Mouse (Mus musculus) neural tube, embryonic 13.5 days (tissue): ENCODE data around the gene Rdh7. TPM values are rescaled to one million over a fixed set of nuclear protein-coding genes. Genes with fewer than 3 reads are reported as not detected.
"Not testable (repeated sequence)": the region's sequence is repeated elsewhere in the genome, so short reads cannot be mapped to it uniquely, and the experiment has no call there.

Experiments
- ATAC-seq: fragments of 200-750 bp; cut with Nextera tagmentation; 2 replicates; pipeline ENCODE4 v1.8.0; 2017; ENCODE audit warnings: low read depth, mild to moderate bottlenecking, moderate TSS enrichment, moderate library complexity
- H3K27ac ChIP-seq: fragments of 300-500 bp; sonication (generic); replicated peaks from 2 replicates; pipeline ENCODE4 v1.5.1; 2015; ENCODE audit warnings: moderate library complexity, mild to moderate bottlenecking, inconsistent platforms
- H3K27me3 ChIP-seq: fragments of 300-500 bp; sonication (generic); 2 replicates; pipeline ENCODE4 v1.6.1; 2015; ENCODE audit warnings: mild to moderate bottlenecking, inconsistent platforms
- H3K36me3 ChIP-seq: fragments of 300-500 bp; sonication (generic); 2 replicates; pipeline ENCODE4 v1.6.1; 2015; ENCODE audit warnings: mild to moderate bottlenecking, inconsistent platforms
- H3K4me1 ChIP-seq: fragments of 300-500 bp; sonication (generic); replicated peaks from 2 replicates; pipeline ENCODE4 v1.6.1; 2015; ENCODE audit warnings: inconsistent platforms
- H3K4me2 ChIP-seq: fragments of 300-500 bp; sonication (generic); 2 replicates; pipeline ENCODE4 v1.6.1; 2015; ENCODE audit warnings: inconsistent platforms, mild to moderate bottlenecking, moderate library complexity
- H3K4me3 ChIP-seq: fragments of 300-500 bp; sonication (generic); 2 replicates; pipeline ENCODE4 v1.5.1; 2015; ENCODE audit warnings: mild to moderate bottlenecking, inconsistent platforms
- H3K9ac ChIP-seq: fragments of 300-500 bp; sonication (generic); 2 replicates; pipeline ENCODE4 v1.6.1; 2015; ENCODE audit warnings: moderate library complexity, mild to moderate bottlenecking, inconsistent platforms
- H3K9me3 ChIP-seq: fragments of 300-500 bp; sonication (generic); 2 replicates; pipeline ENCODE4 v1.6.1; 2016; ENCODE audit warnings: inconsistent platforms
- WGBS: fragments of 180-500 bp; shearing (Covaris S2); methylation state at CpG from one replicate; pipeline ENCODE4 v1.1.7; 2015; 5-methylcytosine and 5-hydroxymethylcytosine counted together
- polyA plus RNA-seq: library from polyadenylated mRNA; unstranded; fragments of >200 nt; fragmentation: Nextera tagmentation; extraction: Ambion mirVana; gene quantifications from 2 replicates; pipeline ENCODE4 v1.2.1, GENCODE M21; 2015

Rdh7 gene
- polyA plus RNA-seq = not detected in 2 replicates

DNA sequence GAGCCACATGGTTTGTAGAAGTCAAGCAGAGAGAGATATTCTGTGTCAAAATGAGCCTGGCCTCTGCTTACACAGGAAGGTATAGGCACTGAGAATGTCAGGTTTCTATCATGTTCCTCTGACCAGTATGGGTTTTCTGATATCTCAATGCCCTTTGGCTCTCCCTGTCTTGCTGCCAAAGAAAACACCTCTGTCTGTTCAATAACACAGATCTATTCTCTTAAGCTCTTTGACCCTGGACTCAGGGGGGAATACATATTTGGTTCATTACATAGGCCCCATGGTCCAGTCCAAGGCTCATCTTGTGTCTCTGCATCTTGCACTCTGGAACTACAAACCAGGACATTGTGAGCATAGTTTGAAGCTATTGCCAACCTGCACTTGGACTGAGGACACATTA lies at the start of gene Rdh7:
TSS of gene Rdh7 (minus strand) at position 213 of the 400 bp plus-strand sequence.
- Histone ChIP-seq H3K9ac (no peak within 1 kb of the TSS), H3K36me3 (no peaks in the 10 kb centered on the region), H3K4me2 (no peak within 1 kb of the TSS), H3K4me3 (no peak within 1 kb of the TSS), H3K27ac (no peak within 1 kb of the TSS), H3K9me3 (no peaks in the 10 kb centered on the region), H3K4me1 (0 out of 2 replicates have a peak, but pooled peaks cover 4% of the 10 kb centered on the region), H3K27me3 (no peaks in the 10 kb centered on the region)
- no peak for ATAC-seq

DNA sequence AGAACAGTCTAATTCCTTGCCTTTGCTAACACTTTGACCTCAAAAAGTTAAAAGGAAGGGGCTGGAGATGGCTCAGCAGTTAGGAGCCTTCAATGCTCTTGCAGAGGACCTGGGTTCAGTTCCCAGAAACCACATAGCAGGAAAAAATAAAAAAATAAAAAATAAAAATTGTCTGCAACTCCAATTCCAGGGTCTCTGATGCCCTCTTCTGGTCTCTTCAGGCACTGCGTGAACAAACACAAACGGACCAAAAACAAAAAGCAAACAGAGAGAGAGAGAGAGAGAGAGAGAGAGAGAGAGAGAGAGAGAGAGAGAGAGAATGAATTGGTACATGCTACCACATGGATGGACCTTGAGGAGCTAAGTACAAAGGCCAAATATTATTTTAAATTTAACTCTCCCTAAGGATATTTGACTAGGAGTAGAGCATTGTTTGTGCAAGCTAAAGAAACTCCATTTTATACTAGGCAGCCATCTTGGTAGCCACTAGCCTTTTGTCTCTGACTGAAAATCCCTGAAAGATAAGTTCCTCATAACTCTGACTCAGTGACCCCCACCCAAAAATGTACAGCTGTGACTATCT lies 48.9 kb upstream of the Rdh7 start:
- H3K36me3 ChIP-seq = no peaks in the 10 kb centered on the region
- ATAC-seq = no peak

DNA sequence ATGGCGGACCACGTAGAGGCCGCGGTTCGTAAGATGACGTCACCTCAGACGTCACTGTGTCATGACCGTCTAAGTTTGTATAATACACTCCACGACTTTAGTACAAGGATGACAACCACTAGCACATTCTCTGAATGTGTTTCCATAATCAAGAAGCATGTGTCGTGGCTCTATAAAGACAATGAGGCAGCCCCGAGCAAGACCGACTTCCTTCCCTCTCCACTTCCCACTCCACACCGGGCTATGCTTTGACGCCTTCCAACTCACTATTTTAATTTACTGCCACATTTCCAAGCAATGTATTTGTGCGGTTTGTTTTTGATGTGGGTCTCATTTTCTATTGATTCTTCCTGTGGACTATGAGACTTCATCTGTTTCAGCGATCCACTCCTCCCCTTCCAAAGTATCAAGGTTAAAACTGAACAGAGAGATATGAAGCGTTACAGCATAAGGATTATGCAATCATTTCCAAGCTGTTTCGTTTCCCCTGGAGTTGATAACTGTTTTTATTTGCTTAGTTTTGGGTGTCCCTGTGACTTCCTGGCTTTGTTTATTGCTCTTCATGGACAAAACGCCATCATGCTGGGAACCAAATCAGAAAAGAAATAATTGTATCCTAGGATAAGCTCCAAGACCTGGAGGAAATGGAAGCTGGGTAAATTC lies 48.3 kb upstream of the Rdh7 start:
- Histone ChIP-seq H3K27me3 (no peaks in the 10 kb centered on the region), H3K9me3 (no peaks in the 10 kb centered on the region), H3K9ac (no peak overlapping the region), H3K4me1 (no peaks in the 10 kb centered on the region), H3K4me2 (no peak overlapping the region), H3K4me3 (no peak overlapping the region), H3K27ac (no peak overlapping the region), H3K36me3 (no peaks in the 10 kb centered on the region)
- ATAC-seq = no peak
- 88% methylated on average over 19 of the region's 19 CpGs for WGBS

More for the DNA sequence above, 48.9 kb upstream of the Rdh7 start:
- Histone ChIP-seq H3K9me3 (no peaks in the 10 kb centered on the region), H3K9ac (no peak overlapping the region), H3K27me3 (no peaks in the 10 kb centered on the region), H3K27ac (no peak overlapping the region), H3K4me1 (no peaks in the 10 kb centered on the region), H3K4me3 (no peak overlapping the region), H3K4me2 (no peak overlapping the region)
- WGBS = 2% methylated on average over 2 of the region's 2 CpGs

DNA sequence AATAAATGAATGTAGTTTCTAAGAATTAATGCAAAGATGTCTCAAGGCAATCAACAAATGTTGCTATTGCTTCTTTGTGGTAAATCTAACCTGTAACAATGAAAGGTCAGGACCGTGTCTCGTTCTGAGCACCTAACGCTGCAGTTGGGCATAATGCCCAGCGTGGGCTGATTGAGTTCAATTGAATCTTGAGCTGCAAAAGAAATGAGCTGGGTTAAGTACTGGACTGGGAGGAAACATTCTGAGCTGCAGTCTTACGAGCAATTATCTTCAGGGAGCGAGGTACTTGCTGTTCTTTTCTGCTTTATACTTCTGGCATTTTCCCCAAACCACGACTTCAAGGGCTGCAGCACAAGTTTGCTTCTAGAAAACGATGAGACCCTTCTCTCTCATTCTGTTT lies 47.7 kb upstream of the Rdh7 start:
- Histone ChIP-seq H3K9ac (no peak overlapping the region), H3K36me3 (no peaks in the 10 kb centered on the region), H3K27ac (no peak overlapping the region), H3K27me3 (no peaks in the 10 kb centered on the region), H3K4me3 (no peak overlapping the region), H3K9me3 (no peaks in the 10 kb centered on the region), H3K4me2 (no peak overlapping the region), H3K4me1 (no peaks in the 10 kb centered on the region)
- no peak for ATAC-seq
- WGBS = 79% methylated on average over 8 of the region's 8 CpGs

DNA sequence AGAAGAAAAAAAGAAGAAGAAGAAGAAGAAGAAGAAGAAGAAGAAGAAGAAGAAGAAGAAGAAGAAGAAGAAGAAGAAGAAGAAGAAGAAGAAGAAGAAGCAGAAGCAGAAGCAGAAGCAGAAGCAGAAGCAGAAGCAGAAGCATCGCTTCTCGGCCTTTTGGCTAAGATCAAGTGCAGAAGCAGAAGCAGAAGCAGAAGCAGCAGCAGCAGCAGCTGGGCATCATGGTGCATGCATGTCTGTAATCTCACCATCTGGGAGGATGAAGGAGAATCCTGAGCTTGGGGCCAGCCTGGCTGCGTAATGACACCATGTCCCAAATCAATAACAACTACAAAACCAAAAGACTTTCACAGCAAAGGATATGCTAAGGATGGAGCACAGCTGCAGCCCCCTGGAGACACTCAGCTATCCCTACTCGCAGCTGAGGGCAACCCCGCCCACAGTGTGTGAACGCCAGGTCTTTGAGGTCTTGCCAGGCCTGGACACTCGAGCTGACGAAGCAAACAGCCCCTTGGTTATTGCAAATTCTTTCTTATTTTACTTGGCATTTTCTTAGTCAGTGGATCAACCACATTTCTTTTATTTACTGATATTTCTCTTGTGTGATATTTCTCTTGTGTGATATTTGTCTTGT lies 43.8 kb upstream of the Rdh7 start:
- 69% methylated on average over 8 of the region's 8 CpGs for WGBS
- Histone ChIP-seq H3K9me3 (no peaks in the 10 kb centered on the region; the same call in 1 of the 2 replicates), H3K4me2 (no peak overlapping the region), H3K9ac (no peak overlapping the region), H3K36me3 (no peaks in the 10 kb centered on the region), H3K27ac (no peak overlapping the region), H3K4me1 (no peaks in the 10 kb centered on the region), H3K4me3 (no peak overlapping the region), H3K27me3 (no peaks in the 10 kb centered on the region)
- no peak for ATAC-seq

DNA sequence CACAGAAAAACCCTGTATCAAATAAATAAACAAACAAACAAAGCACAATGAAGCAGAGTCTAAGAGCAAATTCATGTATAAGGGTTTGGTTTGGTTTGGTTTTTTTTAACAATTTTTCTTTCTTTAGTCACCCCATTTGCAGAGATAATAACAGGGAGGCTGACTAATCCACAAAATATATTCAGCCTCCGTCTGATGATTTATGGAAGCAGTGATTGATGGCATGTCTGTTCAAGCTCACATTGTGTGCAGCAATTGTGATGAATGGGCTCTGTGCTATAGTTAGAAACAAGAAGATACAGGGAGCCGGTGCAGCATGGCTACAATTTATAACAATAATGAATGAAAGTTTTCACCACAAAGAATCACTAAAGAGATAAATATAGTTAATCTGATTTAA lies 39.1 kb upstream of the Rdh7 start:
- H3K9ac ChIP-seq = no peak overlapping the region
- no peak for ATAC-seq
- no peaks in the 10 kb centered on the region for H3K27me3 ChIP-seq
- H3K36me3 ChIP-seq = no peaks in the 10 kb centered on the region
- H3K4me3 ChIP-seq = no peak overlapping the region
- H3K27ac ChIP-seq = no peak overlapping the region
- no peaks in the 10 kb centered on the region for H3K4me1 ChIP-seq
- no peaks in the 10 kb centered on the region; the same call in 1 of the 2 replicates for H3K9me3 ChIP-seq
- no peak overlapping the region for H3K4me2 ChIP-seq
- 58% methylated on average over 2 of the region's 2 CpGs for WGBS

DNA sequence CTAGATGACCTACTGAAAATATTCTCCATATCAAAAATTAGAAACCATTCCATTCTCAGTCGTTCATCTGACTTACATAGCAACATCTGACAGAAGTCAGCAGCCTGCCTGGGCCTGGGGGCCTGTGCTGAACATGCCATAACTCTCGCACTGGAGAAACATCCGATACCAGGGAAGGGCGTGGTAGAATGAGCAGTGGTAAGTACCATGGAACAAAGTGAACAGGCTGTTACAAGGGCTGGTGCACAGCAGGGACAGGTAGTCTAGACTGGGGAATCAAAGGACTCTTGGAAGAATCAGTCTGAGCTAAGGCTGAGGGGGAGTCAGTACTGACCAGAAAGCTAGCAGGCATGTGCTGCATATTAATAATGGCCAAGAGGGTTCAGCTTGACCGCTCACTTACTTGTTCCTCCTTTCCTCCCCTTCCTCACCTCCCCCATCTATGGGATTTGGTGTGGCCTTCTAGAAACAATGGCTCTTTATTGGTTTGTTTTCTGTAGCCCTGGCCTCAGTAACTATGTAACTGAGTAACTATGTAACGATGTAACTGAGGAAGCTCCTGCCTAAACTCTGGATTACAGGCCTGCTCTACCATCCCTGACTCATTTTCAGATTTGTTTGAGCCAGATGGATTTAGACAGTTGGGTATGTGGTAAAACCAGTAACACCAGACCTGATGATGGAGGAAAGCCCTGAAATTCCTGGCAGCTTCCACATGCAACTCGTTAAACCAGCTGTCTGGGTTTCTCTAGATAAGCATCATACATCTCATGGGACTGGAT lies 36.2 kb upstream of the Rdh7 start:
- Histone ChIP-seq H3K27me3 (no peaks in the 10 kb centered on the region), H3K27ac (no peak overlapping the region), H3K4me1 (no peaks in the 10 kb centered on the region), H3K4me3 (no peak overlapping the region), H3K9me3 (no peaks in the 10 kb centered on the region; the same call in 1 of the 2 replicates), H3K9ac (no peak overlapping the region), H3K36me3 (no peaks in the 10 kb centered on the region), H3K4me2 (no peak overlapping the region)
- no peak for ATAC-seq
- 64% methylated on average over 7 of the region's 7 CpGs for WGBS

DNA sequence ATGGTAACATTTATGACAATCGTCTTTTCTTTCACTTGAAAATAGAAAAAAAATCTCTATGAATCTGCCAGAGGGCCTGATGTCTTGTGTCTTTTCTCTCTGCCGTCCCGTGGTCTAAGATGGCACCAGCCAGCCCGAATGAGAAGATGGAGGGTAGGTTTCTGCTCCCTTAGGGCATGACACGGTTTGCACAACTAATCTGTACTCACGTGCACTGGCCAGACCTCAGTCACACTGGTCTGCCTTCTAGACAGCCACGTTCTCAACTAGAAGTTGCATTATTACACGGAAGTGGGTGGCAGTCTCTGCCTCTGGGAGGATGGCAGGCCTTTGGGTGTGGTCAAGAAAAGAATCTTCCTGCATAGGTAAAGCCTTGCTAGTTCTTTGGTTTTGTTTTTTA lies 34.4 kb upstream of the Rdh7 start:
- no peak overlapping the region for H3K9ac ChIP-seq
- WGBS = 85% methylated on average over 8 of the region's 8 CpGs
- no peaks in the 10 kb centered on the region for H3K9me3 ChIP-seq
- H3K27me3 ChIP-seq = no peaks in the 10 kb centered on the region
- no peak overlapping the region for H3K4me3 ChIP-seq
- H3K27ac ChIP-seq = no peak overlapping the region
- H3K4me1 ChIP-seq = no peaks in the 10 kb centered on the region
- no peak for ATAC-seq
- H3K36me3 ChIP-seq = no peaks in the 10 kb centered on the region
- no peak overlapping the region for H3K4me2 ChIP-seq

DNA sequence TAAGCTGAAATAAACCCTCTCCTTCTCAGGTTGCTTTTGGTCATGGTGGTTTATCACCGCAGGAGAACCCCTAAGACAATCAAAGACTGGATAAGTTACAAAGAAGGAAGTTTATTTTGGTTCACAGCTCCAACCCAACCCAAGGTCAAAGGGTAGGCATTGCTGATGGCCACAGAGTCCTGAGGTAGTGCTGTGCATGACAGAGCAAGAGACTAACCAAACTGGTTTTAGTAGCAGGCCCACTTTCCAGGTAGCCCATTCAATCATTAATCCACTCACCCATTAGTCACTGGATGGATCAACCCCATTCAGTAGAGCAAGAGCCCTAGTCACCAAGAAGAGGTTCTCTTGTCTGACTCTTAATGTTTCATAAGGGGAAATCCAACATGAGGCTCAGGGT lies 33.6 kb upstream of the Rdh7 start:
- ATAC-seq = no peak
- Histone ChIP-seq H3K9me3 (no peaks in the 10 kb centered on the region), H3K9ac (no peak overlapping the region), H3K4me3 (no peak overlapping the region), H3K36me3 (no peaks in the 10 kb centered on the region), H3K27me3 (no peaks in the 10 kb centered on the region), H3K4me2 (no peak overlapping the region), H3K4me1 (no peaks in the 10 kb centered on the region), H3K27ac (no peak overlapping the region)
- 90% methylated on average over 1 of the region's 1 CpGs for WGBS

DNA sequence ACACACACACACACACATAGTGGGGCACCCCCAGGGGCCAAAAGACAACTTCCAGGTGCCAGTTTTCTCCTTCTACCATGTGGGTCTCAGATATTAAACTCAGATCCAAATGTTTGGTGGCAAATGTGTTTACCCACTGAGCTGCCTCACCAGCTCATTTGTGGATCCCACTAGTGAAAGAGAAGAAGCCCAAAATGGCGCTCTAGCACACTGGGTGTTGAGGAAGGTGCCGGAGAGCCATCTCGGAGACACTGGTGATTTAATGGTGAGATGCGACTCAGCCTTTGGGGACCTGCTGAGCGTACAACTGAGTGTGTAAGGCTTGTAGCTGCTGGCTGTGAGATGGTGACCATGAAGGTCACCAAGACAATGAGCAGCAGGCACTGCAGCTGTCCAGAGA lies 29.0 kb upstream of the Rdh7 start:
- Histone ChIP-seq H3K4me2 (no peak overlapping the region), H3K4me3 (no peak overlapping the region), H3K27me3 (no peaks in the 10 kb centered on the region), H3K9me3 (no peaks in the 10 kb centered on the region), H3K4me1 (no peaks in the 10 kb centered on the region), H3K27ac (no peak overlapping the region), H3K9ac (no peak overlapping the region), H3K36me3 (no peaks in the 10 kb centered on the region)
- no peak for ATAC-seq
- whole genome bisulfite sequencing = 96% methylated on average over 5 of the region's 5 CpGs

DNA sequence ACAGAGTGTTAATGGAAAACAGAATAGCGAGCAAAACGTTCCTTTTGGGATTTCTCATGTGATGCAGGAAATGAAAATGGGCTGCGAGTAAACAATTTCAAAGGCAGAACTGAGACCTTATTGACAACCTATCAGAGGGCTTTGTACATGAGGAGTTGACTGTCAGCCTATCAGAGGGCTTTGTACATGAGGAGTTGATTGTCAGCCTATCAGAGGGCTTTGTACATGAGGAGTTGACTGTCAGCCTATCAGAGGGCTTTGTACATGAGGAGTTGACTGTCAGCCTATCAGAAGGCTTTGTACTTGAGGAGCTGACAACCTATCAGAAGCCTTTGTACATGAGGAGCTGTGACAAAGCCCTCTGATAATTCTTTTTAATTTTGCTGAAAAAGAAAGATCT lies 28.6 kb upstream of the Rdh7 start:
- not testable (repeated sequence) for H3K36me3 ChIP-seq, H3K4me2 ChIP-seq, H3K9me3 ChIP-seq, H3K4me1 ChIP-seq, H3K27ac ChIP-seq, ATAC-seq, H3K27me3 ChIP-seq, H3K4me3 ChIP-seq, H3K9ac ChIP-seq
- 92% methylated on average over 3 of the region's 3 CpGs for WGBS

DNA sequence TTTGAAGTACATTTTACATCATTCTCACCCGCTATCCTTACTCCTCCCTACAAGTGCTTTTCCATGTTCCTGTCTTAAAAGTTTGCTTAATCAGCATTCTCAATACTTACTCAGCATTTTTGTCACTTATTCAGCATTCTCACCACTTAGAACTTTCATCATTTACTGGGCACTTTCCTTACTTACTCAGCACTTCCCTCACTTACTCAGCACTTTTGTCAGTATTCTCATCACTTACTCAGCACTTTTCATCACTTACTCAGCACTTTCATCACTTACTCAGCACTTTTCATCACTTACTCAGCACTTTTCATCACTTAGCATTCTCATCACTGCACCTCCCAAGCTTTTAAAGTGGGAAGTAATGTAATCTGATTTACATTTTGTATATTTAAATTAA lies 27.0 kb upstream of the Rdh7 start:
- 97% methylated on average over 1 of the region's 1 CpGs for WGBS
- no peak overlapping the region for H3K27ac ChIP-seq
- no peaks in the 10 kb centered on the region for H3K4me1 ChIP-seq
- no peak overlapping the region for H3K4me2 ChIP-seq
- no peaks in the 10 kb centered on the region for H3K27me3 ChIP-seq
- H3K36me3 ChIP-seq = no peaks in the 10 kb centered on the region
- no peak overlapping the region for H3K9ac ChIP-seq
- no peaks in the 10 kb centered on the region for H3K9me3 ChIP-seq
- ATAC-seq = no peak
- no peak overlapping the region for H3K4me3 ChIP-seq
